Comparison of ENCODE assay signal across 9 mouse cellular contexts in genomic region chr16:17815411-17816402, GRCm38 (mm10). TPM values are rescaled to one million over a fixed set of nuclear protein-coding genes. Genes with fewer than 3 reads are reported as not detected.
A peak's percentile ranks its signal among the peaks of the same experiment; 100 is the strongest.
DNase-seq lines count a peak whose midpoint lies in the region; ATAC-seq and TF ChIP-seq lines count a peak whose summit lies in the region.
"Had no signal": no experiment of that assay in that cellular context is flagged by ENCODE, and none has a peak within 500 bp of the region (broad histone marks: within the 10 kb centered on the region; RNA-seq: fewer than 3 reads in every experiment).

No protein-coding gene starts in this region.

- no peaks in the 10 kb centered on the region for H3K36me3 ChIP-seq in forebrain, embryonic 12.5 days (replicated peaks)

- peak overlapping the region; percentile 69 for H3K9ac ChIP-seq in forebrain, embryonic 12.5 days

- H3K27me3 ChIP-seq in forebrain, embryonic 12.5 days, result peaks cover 62% of the 10 kb centered on the region

- peak overlapping the region; percentile 51 for H3K4me3 ChIP-seq in forebrain, embryonic 12.5 days (replicated peaks)
- peak overlapping the region; percentile 54 for H3K4me3 ChIP-seq in layer of hippocampus, adult 2 months

- peak; percentile 56; the same call in 1 of the 2 replicates for ATAC-seq in cerebellum, adult (ENCODE audit: insufficient number of reproducible peaks, low FRiP score, low TSS enrichment)
- ATAC-seq in forebrain, embryonic 12.5 days (ENCODE audit: low FRiP score), result peak; percentile 85

- peak; percentile 90 for TF ChIP-seq CTCF in layer of hippocampus, adult 2 months (conservative IDR thresholded peaks at IDR 0.05)

- peak overlapping the region; percentile 56; the same call in 1 of the 2 replicates for H3K27ac ChIP-seq in forebrain, embryonic 12.5 days
- peak overlapping the region; percentile 81 for H3K27ac ChIP-seq in layer of hippocampus, adult 2 months
- H3K27ac ChIP-seq: macrophage had no signal

- H3K4me2 ChIP-seq in forebrain, embryonic 12.5 days, result peak overlapping the region; percentile 90

- H3K9me3 ChIP-seq in forebrain, embryonic 12.5 days, result no peaks in the 10 kb centered on the region

- H3K4me1 ChIP-seq in forebrain, embryonic 12.5 days, result peaks cover 13% of the 10 kb centered on the region

- DNase-seq in Muller cell, postnatal 12 days (ENCODE audit: inconsistent ontology term), result peak; percentile 81
- DNase-seq in heart, postnatal 4 days, result peak; percentile 68
- peak in 1 of 2 experiments; percentile 61 for DNase-seq in layer of hippocampus, adult 2 months (ENCODE audit: low spot score in 2 of 2)
- peak; percentile 68 for DNase-seq in lung, postnatal 25 days (ENCODE audit: low spot score)
- DNase-seq in right cerebral cortex, adult 2 months (ENCODE audit: low spot score in 2 of 2), result peak; percentile 59 to 75
- DNase-seq in adipocyte (ENCODE audit: low spot score), result no peak

- 1% methylated on average over 63 of the region's 63 CpGs for WGBS in forebrain, embryonic 12.5 days

RNA-seq across cellular contexts. Expression of gene B830017H08Rik, which starts 17.2 kb away (rescaled TPM):
- not detected in 2 replicates for polyA plus RNA-seq in forebrain, embryonic 12.5 days (2016; fragmentation: Nextera tagmentation; extraction: Ambion mirVana)
- total RNA-seq in heart, postnatal 4 days (2021), result not detected
- total RNA-seq in layer of hippocampus, adult 2 months (2021), result 1 to 10 TPM; 3.2 to 4.5 TPM
- polyA plus RNA-seq: macrophage had no signal

RNA-seq across cellular contexts. Expression of gene Scarf2, which starts 18.6 kb away (rescaled TPM):
- polyA plus RNA-seq in forebrain, embryonic 12.5 days (2016; fragmentation: Nextera tagmentation; extraction: Ambion mirVana), result 5.3 and 7.3 TPM in 2 replicates
- total RNA-seq in heart, postnatal 4 days (2021), result 10 to 100 TPM; 16.6 to 17.7 TPM
- total RNA-seq in layer of hippocampus, adult 2 months (2021), result 1 to 10 TPM; 2.5 to 2.7 TPM

RNA-seq across cellular contexts. Expression of gene Car15, which starts 22.5 kb away (rescaled TPM):
- polyA plus RNA-seq in forebrain, embryonic 12.5 days (2016; fragmentation: Nextera tagmentation; extraction: Ambion mirVana), result 4.4 and 5.1 TPM in 2 replicates
- 1 to 10 TPM; 1.4 to 1.6 TPM for total RNA-seq in heart, postnatal 4 days (2021)
- total RNA-seq in layer of hippocampus, adult 2 months (2021), result 10 to 100 TPM; 13.1 to 16.8 TPM

RNA-seq across cellular contexts. Expression of gene Klhl22, which starts 56.3 kb away (rescaled TPM):
- 49.7 and 50.4 TPM in 2 replicates for polyA plus RNA-seq in forebrain, embryonic 12.5 days (2016; fragmentation: Nextera tagmentation; extraction: Ambion mirVana)
- total RNA-seq in heart, postnatal 4 days (2021), result 10 to 100 TPM; 24.6 to 25.1 TPM
- 100 to 1,000 TPM; 101 TPM for total RNA-seq in layer of hippocampus, adult 2 months (2021)

Comparison
In these comparisons a context has a peak if more than half of its experiments do, and no peak if none do; other contexts are left out.
1. RNA of gene B830017H08Rik, which starts 17.2 kb away (total RNA-seq): 3.2 to 4.5 TPM in layer of hippocampus, adult 2 months; not detected in heart, postnatal 4 days; every median in the first group is over 4 times any median in the second.
2. RNA of gene Scarf2, which starts 18.6 kb away (total RNA-seq): 16.6 to 17.7 TPM in heart, postnatal 4 days; 2.5 to 2.7 TPM in layer of hippocampus, adult 2 months; every median in the first group is over 4 times any median in the second.
3. RNA of gene Car15, which starts 22.5 kb away (total RNA-seq): 13.1 to 16.8 TPM in layer of hippocampus, adult 2 months; 1.4 to 1.6 TPM in heart, postnatal 4 days; every median in the first group is over 4 times any median in the second.